Mouse (Mus musculus): ENCODE data around the gene Acyp1.
A peak's percentile ranks its signal among the peaks of the same experiment; 100 is the strongest.

The Acyp1 gene

DNA sequence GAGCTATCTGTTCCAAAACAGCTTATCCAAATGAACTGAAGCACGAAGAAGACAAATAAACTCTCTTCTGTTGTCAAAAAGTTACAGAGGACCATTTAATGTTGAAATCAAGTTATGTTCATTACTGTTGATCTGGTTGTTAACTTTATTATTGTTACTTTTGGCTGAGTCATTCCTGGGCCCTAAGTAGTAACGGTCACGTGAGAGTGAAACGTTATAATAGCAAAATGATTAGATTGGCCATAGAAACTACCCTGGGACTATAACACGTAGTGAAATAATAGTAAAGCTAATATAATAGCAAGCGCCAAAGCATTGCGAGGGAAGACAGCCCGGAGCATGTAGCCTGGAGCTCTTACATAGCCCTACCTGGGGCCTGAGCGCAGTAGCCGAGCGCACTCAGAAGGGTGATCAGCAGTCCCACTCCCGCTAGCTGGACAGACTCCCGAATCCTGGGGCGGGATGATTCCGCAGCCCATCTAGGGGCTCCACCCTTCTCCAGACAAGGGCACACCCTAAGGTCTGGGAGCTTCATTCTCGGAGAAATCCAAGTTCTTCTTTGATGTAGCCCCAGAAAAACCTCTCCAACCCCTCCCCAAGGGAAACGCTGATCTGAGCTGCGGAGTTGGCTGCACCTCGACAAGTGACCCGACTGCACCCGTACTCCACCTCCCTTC, at the start of gene Acyp1:
Acyp1 (minus strand) TSS at position 630 of the 677 bp plus-strand sequence.
- peak in 1 of 2 experiments; percentile 22 for DNase-seq

GRCm38 (mm10) chr12:85337567-85338311, 49.5 kb upstream of the Acyp1 start:
- no peak for DNase-seq

DNA sequence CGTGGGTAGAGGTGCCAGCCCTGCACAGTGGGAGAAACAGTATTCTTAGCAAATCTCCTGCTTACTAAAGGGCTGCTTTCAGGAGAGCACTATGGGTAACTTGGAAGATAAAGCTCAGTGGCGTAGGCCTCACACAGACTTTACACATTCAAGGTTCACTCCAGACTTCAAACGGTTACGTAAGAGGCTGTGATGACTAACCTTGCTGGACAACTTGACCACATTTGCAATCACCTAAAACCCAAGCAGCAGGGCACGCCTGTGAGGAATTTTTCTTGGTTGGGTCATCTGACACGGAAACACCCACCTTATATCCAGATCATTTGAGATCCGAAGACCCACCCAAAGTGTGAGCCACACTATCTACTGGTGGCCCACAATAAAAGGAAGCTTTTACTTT, 41.9 kb upstream of the Acyp1 start:
- no peak for DNase-seq

GRCm38 (mm10) chr12:85308651-85309050, 20.4 kb upstream of the Acyp1 start:
- DNase-seq, result peak; percentile 57 to 67

DNA sequence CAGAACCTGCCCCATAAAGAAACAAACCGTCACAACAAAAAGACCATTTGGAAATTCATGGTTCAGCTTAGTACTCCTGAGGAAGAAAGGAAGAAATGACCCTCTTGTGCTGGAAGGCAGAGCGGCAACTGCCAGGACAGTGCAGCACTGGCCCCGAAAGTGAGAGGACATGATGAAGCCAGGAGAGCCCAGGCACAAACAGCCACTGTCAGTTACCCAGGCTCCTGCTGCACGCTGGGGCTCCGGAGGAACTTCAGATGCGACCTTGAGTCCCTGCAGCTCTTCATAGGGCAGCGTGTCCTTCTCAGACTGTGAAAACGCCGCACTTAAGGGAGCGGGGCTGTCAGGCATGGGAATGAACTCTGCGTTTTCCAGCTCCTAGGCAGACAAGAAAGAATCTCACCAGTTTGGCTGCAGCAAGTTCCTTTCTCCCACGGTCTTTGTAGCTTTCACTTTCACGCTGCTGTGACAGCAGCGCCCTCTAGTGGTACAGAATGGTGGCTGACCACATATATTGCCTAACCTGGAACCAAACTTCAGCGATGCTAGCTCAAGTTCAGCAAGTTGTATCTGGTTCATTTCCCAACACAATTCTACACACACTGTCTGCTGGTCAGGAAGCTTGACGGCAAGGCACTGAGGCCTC, 17.1 kb upstream of the Acyp1 start:
- DNase-seq, result peak; percentile 84 to 89

DNA sequence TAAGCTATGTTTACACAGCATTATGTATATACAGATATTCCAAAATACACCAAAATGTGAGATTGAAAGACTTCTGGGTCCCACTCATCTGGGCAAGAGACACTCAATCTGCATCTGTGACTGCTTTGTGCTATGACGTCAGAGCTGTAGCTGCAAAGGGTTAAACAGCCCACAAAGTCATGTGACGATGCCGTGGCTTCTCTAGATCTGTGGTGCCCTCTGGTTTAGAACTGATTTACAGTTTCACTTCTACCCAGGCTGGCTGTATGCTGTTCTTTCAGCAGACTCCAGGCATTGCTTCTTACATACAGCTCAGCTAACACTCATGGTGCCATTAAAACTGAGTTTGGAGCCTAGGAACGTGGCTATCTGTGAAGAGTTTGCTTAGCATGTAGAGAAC, 16.5 kb upstream of the Acyp1 start:
- no peak for DNase-seq

- DNase-seq, result no peak
Observed at GRCm38 (mm10) chr12:85303256-85303655, 15.0 kb upstream of the Acyp1 start.

GRCm38 (mm10) chr12:85298835-85299180, 10.6 kb upstream of the Acyp1 start:
- DNase-seq, result no peak

DNA sequence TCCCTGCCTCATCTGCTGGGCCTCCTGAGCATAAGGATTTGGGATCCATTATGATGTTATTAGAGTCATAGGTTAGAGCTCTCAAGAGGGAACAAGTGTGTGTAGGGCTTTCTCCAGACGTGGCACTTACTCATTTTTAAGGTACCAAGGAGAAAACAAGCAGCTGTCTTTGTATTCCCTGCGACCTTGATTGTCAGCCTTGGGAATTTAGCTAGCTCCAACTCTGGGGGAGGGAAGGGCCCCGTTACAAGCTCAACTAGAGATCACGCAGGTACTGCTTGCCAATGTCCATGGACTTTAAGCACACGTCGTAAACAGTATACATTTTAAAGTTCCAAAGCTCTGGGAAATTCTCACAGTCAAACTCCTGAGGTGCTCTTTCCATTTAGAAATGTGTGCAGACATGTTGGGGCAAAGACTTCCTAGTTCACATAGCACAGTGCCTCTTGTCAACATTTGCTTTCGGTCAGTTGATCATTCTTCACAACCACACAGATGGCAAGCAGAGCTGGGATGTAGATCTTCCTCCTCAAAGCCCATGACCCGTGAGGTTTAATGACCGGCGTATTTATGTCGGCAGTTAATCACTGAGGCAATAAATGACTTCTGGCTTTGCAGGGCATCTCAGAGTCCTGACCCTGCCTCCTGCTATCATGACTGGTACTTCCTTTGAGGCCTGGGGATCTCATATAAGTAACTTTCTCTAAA, 10.0 kb upstream of the Acyp1 start:
- no peak for DNase-seq

- no peak for DNase-seq
Observed at GRCm38 (mm10) chr12:85297345-85297997, 9.2 kb upstream of the Acyp1 start.

- no peak for DNase-seq
Observed at GRCm38 (mm10) chr12:85296915-85297314, 8.7 kb upstream of the Acyp1 start.

- no peak for DNase-seq
Observed at GRCm38 (mm10) chr12:85295506-85295905, 7.3 kb upstream of the Acyp1 start.

DNA sequence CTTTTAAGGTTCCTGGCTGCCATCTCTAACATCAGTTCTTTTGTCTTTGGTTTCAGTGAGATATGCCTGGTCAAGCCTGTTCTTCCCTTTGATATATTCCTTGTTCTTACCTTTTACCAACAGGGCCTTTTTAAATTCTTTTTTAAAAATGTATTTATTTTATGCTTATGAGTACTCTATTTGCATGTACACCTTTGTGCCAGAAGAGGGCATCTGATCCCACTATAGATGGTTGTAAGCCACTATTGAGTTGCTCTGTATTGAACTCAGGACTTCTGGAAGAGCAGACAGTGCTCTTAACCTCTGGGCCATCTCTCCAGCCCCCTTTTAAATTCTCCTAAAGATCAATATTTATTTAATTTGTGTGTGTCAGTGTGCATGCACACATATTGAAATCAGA, 4.7 kb upstream of the Acyp1 start:
- no peak for DNase-seq

DNA sequence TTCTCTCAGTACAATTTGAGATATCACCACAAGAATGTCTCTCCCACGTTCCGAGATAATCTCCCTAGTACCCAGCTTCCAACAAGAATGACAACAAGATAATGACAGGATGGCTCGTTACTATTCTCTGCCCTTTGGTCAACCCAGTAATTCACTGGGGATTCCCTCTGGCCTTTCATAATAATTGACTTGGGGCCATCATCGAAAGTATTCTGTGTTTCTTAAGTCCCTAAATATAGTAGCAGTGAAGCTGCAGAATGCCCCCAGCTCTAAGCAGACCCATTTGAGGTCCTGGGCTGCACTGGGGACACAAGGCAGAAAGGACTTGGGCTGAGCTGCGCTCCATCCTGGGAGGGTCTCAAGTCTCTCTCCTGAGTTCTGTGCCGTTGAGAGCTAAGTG, 4.0 kb upstream of the Acyp1 start:
- no peak for DNase-seq

GRCm38 (mm10) chr12:85291541-85291940, 3.3 kb upstream of the Acyp1 start:
- no peak for DNase-seq

DNA sequence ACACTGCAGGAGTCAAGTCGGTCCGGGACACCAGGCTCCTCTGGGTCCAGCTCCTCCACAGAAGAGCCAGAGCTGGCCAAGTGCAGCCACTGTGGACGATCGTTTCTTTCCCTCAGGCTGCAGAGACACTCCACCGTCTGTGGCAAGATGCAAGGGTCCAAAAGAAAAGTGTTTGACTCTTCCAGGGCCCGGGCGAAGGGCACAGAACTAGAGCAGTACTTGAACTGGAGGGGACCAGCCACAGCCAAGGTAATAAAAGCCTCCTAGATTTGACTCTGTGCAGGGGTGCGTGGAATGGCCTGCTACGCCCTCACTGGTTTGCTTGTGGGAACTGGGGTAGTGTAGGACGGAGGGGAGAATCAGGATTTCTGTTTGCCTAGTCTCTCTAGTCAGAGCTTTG, 2.4 kb upstream of the Acyp1 start:
- DNase-seq, result no peak

GRCm38 (mm10) chr12:85289157-85290000, 1.1 kb upstream of the Acyp1 start:
- DNase-seq, result no peak

GRCm38 (mm10) chr12:85288486-85289156, 383 bp upstream of the Acyp1 start, which contains the start of gene Zc2hc1c:
Gene Zc2hc1c, plus strand, starts transcription at chr12:85288591.
- DNase-seq, result peak in 1 of 2 experiments; percentile 44

GRCm38 (mm10) chr12:85286941-85287340, 1.3 kb downstream of the Acyp1 start:
- DNase-seq, result no peak

DNA sequence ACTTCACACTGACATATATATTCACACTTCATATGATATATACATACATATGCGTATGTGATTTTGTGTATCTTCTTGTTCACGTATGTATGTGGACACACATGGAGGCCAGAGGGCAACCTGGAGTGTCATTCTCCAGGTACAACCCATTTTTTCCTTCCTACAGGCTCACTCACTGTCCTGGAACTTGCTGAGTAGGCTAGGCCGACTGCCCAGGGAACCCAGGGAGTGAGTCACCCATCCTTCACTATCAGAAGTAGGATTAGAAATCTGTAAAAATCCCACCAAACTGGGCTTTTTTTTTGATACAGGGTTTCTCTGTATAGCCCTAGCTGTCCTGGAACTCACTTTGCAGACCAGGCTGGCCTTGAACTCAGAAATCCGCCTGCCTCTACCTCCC, 3.2 kb downstream of the Acyp1 start:
- DNase-seq, result no peak

DNA sequence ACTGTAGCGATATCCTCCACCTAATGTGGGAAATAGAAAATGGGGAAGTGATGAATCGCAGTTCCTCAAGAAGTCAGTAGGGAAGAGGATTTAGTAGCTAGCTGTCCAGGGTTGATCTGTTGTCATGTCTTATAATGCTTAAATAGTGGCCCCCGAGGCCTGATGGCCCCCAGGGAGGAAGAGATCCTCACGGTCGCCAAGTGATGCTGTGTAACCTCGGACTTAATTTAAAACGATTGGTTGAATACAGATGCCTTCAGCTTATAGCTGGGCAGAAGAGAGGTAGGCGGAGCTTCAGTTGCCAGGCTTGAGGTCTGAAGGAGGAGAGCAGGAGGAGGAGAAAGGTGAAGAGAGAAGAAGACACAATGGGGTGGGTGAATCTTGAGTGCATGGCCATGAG, 3.9 kb downstream of the Acyp1 start:
- DNase-seq, result no peak
